Mouse (Mus musculus) ES-Bruce4 (cell line): ENCODE measurements at regions not wholly inside any gene's neighbourhood (a gene's known extent, or its start where the extent isn't known, plus 50 kb on each side); places are given as distances from the start of the nearest gene placed in this dataset.

ENCODE experiments used
- CTCF ChIP-seq: IDR thresholded peaks from one replicate; pipeline ENCODE4 v1.8.1; 2011; ENCODE audit warnings: low read depth, low read length
- POLR2A ChIP-seq: IDR thresholded peaks from one replicate; pipeline ENCODE4 v1.8.1; 2011; ENCODE audit warnings: low read length; ENCODE audit not compliant: insufficient read depth

DNA sequence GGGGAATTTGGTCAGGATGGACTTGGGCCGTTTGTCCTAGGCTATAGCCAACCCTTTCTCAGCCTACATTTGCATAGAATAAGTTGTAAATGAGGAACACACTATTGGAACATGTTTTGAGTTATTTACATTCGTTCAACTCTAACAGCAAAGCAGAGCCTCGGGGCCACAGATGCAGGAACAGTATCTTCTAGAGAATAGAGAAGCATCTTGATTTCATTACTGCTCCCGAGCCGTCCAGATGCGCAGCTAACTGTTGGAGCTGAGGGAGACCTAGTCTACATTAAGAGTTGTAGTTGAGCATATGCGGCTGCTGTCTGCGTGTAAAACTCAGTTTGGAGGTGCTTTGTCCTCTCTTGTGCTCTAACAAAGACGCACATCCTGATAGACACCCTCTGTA is 124.6 kb upstream of the Sesn3 start:
- TF ChIP-seq CTCF = no peak
- no peak for TF ChIP-seq POLR2A
